Mouse (Mus musculus) heart, adult 9 months (tissue): Measurements from ENCODE around the gene Sfn.
A peak's percentile ranks its signal among the peaks of the same experiment; 100 is the strongest.

Source experiments
- DNase-seq, 2 experiments: peaks; one replicate each; pipeline ENCODE4 v3.0.0; 2022; ENCODE audit warnings: low spot score in 2 of 2

Gene Sfn

GRCm38 (mm10) chr4:133620668-133621067 lies 18.7 kb upstream of the Sfn start:
- DNase-seq: no peak

GRCm38 (mm10) chr4:133619473-133620136 lies 17.6 kb upstream of the Sfn start:
- no peak for DNase-seq

GRCm38 (mm10) chr4:133617936-133618335 lies 16.0 kb upstream of the Sfn start:
- no peak for DNase-seq

GRCm38 (mm10) chr4:133615416-133615815 lies 13.4 kb upstream of the Sfn start:
- DNase-seq: no peak

GRCm38 (mm10) chr4:133614274-133614761 lies 12.3 kb upstream of the Sfn start:
- peak in 1 of 2 experiments; percentile 35 for DNase-seq

- DNase-seq: no peak
These were observed 11.9 kb upstream of the Sfn start for GRCm38 (mm10) chr4:133613867-133614266.

- DNase-seq: no peak
These were observed 11.1 kb upstream of the Sfn start for GRCm38 (mm10) chr4:133613026-133613425.

- DNase-seq: no peak
These were observed 10.4 kb upstream of the Sfn start for GRCm38 (mm10) chr4:133612416-133612815.

- no peak for DNase-seq
These were observed 9.8 kb upstream of the Sfn start for GRCm38 (mm10) chr4:133611815-133612214.

- peak; percentile 73 to 74 for DNase-seq
These were observed 7.8 kb upstream of the Sfn start for GRCm38 (mm10) chr4:133609719-133610118.

- DNase-seq: no peak
These were observed 5.3 kb upstream of the Sfn start for GRCm38 (mm10) chr4:133607284-133607683.

GRCm38 (mm10) chr4:133605330-133605729 lies 3.4 kb upstream of the Sfn start:
- DNase-seq: no peak

- no peak for DNase-seq
These were observed 2.9 kb upstream of the Sfn start for GRCm38 (mm10) chr4:133604856-133605255.

- DNase-seq: no peak
These were observed 2.2 kb upstream of the Sfn start for GRCm38 (mm10) chr4:133604175-133604574.

GRCm38 (mm10) chr4:133603056-133603455 lies 1.1 kb upstream of the Sfn start:
- no peak for DNase-seq

- no peak for DNase-seq
These were observed 1.7 kb downstream of the Sfn start for GRCm38 (mm10) chr4:133600306-133600705.

- DNase-seq: peak; percentile 92 to 93
These were observed 2.3 kb downstream of the Sfn start for GRCm38 (mm10) chr4:133599571-133600073.

GRCm38 (mm10) chr4:133599116-133599515 lies 2.9 kb downstream of the Sfn start:
- no peak for DNase-seq

GRCm38 (mm10) chr4:133598616-133599015 lies 3.4 kb downstream of the Sfn start:
- DNase-seq: no peak

- DNase-seq: no peak
These were observed 5.9 kb downstream of the Sfn start for GRCm38 (mm10) chr4:133596084-133596483.

- DNase-seq: no peak
These were observed 6.4 kb downstream of the Sfn start for GRCm38 (mm10) chr4:133595538-133595937.

GRCm38 (mm10) chr4:133592570-133592969 lies 9.4 kb downstream of the Sfn start:
- peak; percentile 57 to 61 for DNase-seq

GRCm38 (mm10) chr4:133584059-133584951 lies 17.7 kb downstream of the Sfn start, which contains the start of gene Gpn2:
Gene Gpn2 (plus strand): TSS chr4:133584362.
- DNase-seq: peak; percentile 74 to 82
